Mouse (Mus musculus): Measurements from ENCODE around the gene A730015C16Rik. TPM values are rescaled to one million over a fixed set of nuclear protein-coding genes. Genes with fewer than 3 reads are reported as not detected.

The A730015C16Rik gene
- polyA plus RNA-seq, 1 experiment = 0.17 TPM

GRCm38 (mm10) chr4:108878963-108879822, 30.8 kb upstream of the A730015C16Rik start, which contains the start of gene Rab3b:
Rab3b (plus strand) TSS chr4:108879063.
- no peaks in the 10 kb centered on the region for H3K36me3 ChIP-seq (ENCODE audit: control insufficient read depth, insufficient read depth)
- no peaks in the 10 kb centered on the region for H3K27me3 ChIP-seq (ENCODE audit: control insufficient read depth, insufficient read depth, insufficient read length)
- no peak within 1 kb of the TSS for H3ac ChIP-seq (ENCODE audit: control insufficient read depth, insufficient read length)
- no peak within 1 kb of the TSS for H3K4me3 ChIP-seq
- TF ChIP-seq USF1 (IDR thresholded peaks at IDR 0.05; ENCODE audit: low read depth) (no peak), SRF (IDR thresholded peaks at IDR 0.05; ENCODE audit: control insufficient read depth, insufficient read length, low read depth) (no peak), POLR2A (IDR thresholded peaks at IDR 0.05; ENCODE audit: insufficient read length, low read depth) (no peak), E2F4 (IDR thresholded peaks at IDR 0.05; ENCODE audit: insufficient read depth) (no peak), MAX (IDR thresholded peaks at IDR 0.05; ENCODE audit: low read depth) (no peak), POLR2AphosphoS2 (IDR thresholded peaks at IDR 0.05; ENCODE audit: insufficient read length, low read depth) (no peak), TCF3 (IDR thresholded peaks at IDR 0.05; ENCODE audit: insufficient read length, low read depth) (no peak), MYOG (IDR thresholded peaks at IDR 0.05; ENCODE audit: control insufficient read depth in 1 of 3, insufficient read depth in 1 of 3, insufficient read length in 2 of 3, low read depth in 2 of 3) (no peak), MYOD1 (IDR thresholded peaks at IDR 0.05; ENCODE audit: control insufficient read depth in 1 of 3, insufficient read length in 2 of 3, low read depth in 2 of 3) (no peak), TCF12 (IDR thresholded peaks at IDR 0.05; ENCODE audit: insufficient read depth, poor library complexity, severe bottlenecking) (no peak), CEBPB (IDR thresholded peaks at IDR 0.05; ENCODE audit: insufficient read depth, poor library complexity, severe bottlenecking) (no peak), REST (IDR thresholded peaks at IDR 0.05; ENCODE audit: insufficient read depth, insufficient read length) (no peak)
- peak within 1 kb of the TSS; percentile 34 for H3K4me2 ChIP-seq (ENCODE audit: low read depth)
- H3K79me2 ChIP-seq (ENCODE audit: control insufficient read depth, insufficient read depth) = no peaks in the 10 kb centered on the region

GRCm38 (mm10) chr4:108877901-108878300, 29.5 kb upstream of the A730015C16Rik start:
- Histone ChIP-seq H3K27me3 (ENCODE audit: control insufficient read depth, insufficient read depth, insufficient read length) (no peaks in the 10 kb centered on the region), H3K79me2 (ENCODE audit: control insufficient read depth, insufficient read depth) (no peaks in the 10 kb centered on the region), H3K36me3 (ENCODE audit: control insufficient read depth, insufficient read depth) (no peaks in the 10 kb centered on the region), H3ac (ENCODE audit: control insufficient read depth, insufficient read length) (no peak overlapping the region), H3K4me3 (no peak overlapping the region), H3K4me2 (ENCODE audit: low read depth) (no peak overlapping the region)
- no peak for TF ChIP-seq USF1 (IDR thresholded peaks at IDR 0.05; ENCODE audit: low read depth)
- TF ChIP-seq POLR2AphosphoS2 (IDR thresholded peaks at IDR 0.05; ENCODE audit: insufficient read length, low read depth) = no peak
- no peak for TF ChIP-seq REST (IDR thresholded peaks at IDR 0.05; ENCODE audit: insufficient read depth, insufficient read length)
- no peak for TF ChIP-seq SRF (IDR thresholded peaks at IDR 0.05; ENCODE audit: control insufficient read depth, insufficient read length, low read depth)
- no peak for TF ChIP-seq MAX (IDR thresholded peaks at IDR 0.05; ENCODE audit: low read depth)
- no peak for TF ChIP-seq TCF12 (IDR thresholded peaks at IDR 0.05; ENCODE audit: insufficient read depth, poor library complexity, severe bottlenecking)
- no peak for TF ChIP-seq E2F4 (IDR thresholded peaks at IDR 0.05; ENCODE audit: insufficient read depth)
- TF ChIP-seq MYOG (IDR thresholded peaks at IDR 0.05; ENCODE audit: control insufficient read depth in 1 of 3, insufficient read depth in 1 of 3, insufficient read length in 2 of 3, low read depth in 2 of 3) = no peak
- no peak for TF ChIP-seq TCF3 (IDR thresholded peaks at IDR 0.05; ENCODE audit: insufficient read length, low read depth)
- no peak for TF ChIP-seq MYOD1 (IDR thresholded peaks at IDR 0.05; ENCODE audit: control insufficient read depth in 1 of 3, insufficient read length in 2 of 3, low read depth in 2 of 3)
- TF ChIP-seq CEBPB (IDR thresholded peaks at IDR 0.05; ENCODE audit: insufficient read depth, poor library complexity, severe bottlenecking) = no peak
- no peak for TF ChIP-seq POLR2A (IDR thresholded peaks at IDR 0.05; ENCODE audit: insufficient read length, low read depth)

GRCm38 (mm10) chr4:108873746-108874145, 25.3 kb upstream of the A730015C16Rik start:
- H3K79me2 ChIP-seq (ENCODE audit: control insufficient read depth, insufficient read depth) = no peaks in the 10 kb centered on the region
- H3ac ChIP-seq (ENCODE audit: control insufficient read depth, insufficient read length) = no peak overlapping the region
- no peak overlapping the region for H3K4me3 ChIP-seq
- no peak overlapping the region for H3K4me2 ChIP-seq (ENCODE audit: low read depth)
- TF ChIP-seq MAX (IDR thresholded peaks at IDR 0.05; ENCODE audit: low read depth) = no peak
- no peak for TF ChIP-seq CEBPB (IDR thresholded peaks at IDR 0.05; ENCODE audit: insufficient read depth, poor library complexity, severe bottlenecking)
- TF ChIP-seq MYOG (IDR thresholded peaks at IDR 0.05; ENCODE audit: control insufficient read depth in 1 of 3, insufficient read depth in 1 of 3, insufficient read length in 2 of 3, low read depth in 2 of 3) = no peak
- TF ChIP-seq POLR2AphosphoS2 (IDR thresholded peaks at IDR 0.05; ENCODE audit: insufficient read length, low read depth) = no peak
- TF ChIP-seq E2F4 (IDR thresholded peaks at IDR 0.05; ENCODE audit: insufficient read depth) = no peak
- TF ChIP-seq TCF12 (IDR thresholded peaks at IDR 0.05; ENCODE audit: insufficient read depth, poor library complexity, severe bottlenecking) = no peak
- TF ChIP-seq TCF3 (IDR thresholded peaks at IDR 0.05; ENCODE audit: insufficient read length, low read depth) = no peak
- TF ChIP-seq USF1 (IDR thresholded peaks at IDR 0.05; ENCODE audit: low read depth) = no peak
- TF ChIP-seq POLR2A (IDR thresholded peaks at IDR 0.05; ENCODE audit: insufficient read length, low read depth) = no peak
- no peak for TF ChIP-seq SRF (IDR thresholded peaks at IDR 0.05; ENCODE audit: control insufficient read depth, insufficient read length, low read depth)
- no peaks in the 10 kb centered on the region for H3K36me3 ChIP-seq (ENCODE audit: control insufficient read depth, insufficient read depth)
- no peaks in the 10 kb centered on the region for H3K27me3 ChIP-seq (ENCODE audit: control insufficient read depth, insufficient read depth, insufficient read length)

GRCm38 (mm10) chr4:108869730-108870374, 21.4 kb upstream of the A730015C16Rik start:
- H3K4me3 ChIP-seq = no peak overlapping the region
- TF ChIP-seq CEBPB (IDR thresholded peaks at IDR 0.05; ENCODE audit: insufficient read depth, poor library complexity, severe bottlenecking) (no peak), TCF12 (IDR thresholded peaks at IDR 0.05; ENCODE audit: insufficient read depth, poor library complexity, severe bottlenecking) (no peak), USF1 (IDR thresholded peaks at IDR 0.05; ENCODE audit: low read depth) (no peak), TCF3 (IDR thresholded peaks at IDR 0.05; ENCODE audit: insufficient read length, low read depth) (no peak), REST (IDR thresholded peaks at IDR 0.05; ENCODE audit: insufficient read depth, insufficient read length) (no peak), MYOG (IDR thresholded peaks at IDR 0.05; ENCODE audit: control insufficient read depth in 1 of 3, insufficient read depth in 1 of 3, insufficient read length in 2 of 3, low read depth in 2 of 3) (no peak), E2F4 (IDR thresholded peaks at IDR 0.05; ENCODE audit: insufficient read depth) (no peak), POLR2AphosphoS2 (IDR thresholded peaks at IDR 0.05; ENCODE audit: insufficient read length, low read depth) (no peak), MYOD1 (IDR thresholded peaks at IDR 0.05; ENCODE audit: control insufficient read depth in 1 of 3, insufficient read length in 2 of 3, low read depth in 2 of 3) (no peak), SRF (IDR thresholded peaks at IDR 0.05; ENCODE audit: control insufficient read depth, insufficient read length, low read depth) (no peak), POLR2A (IDR thresholded peaks at IDR 0.05; ENCODE audit: insufficient read length, low read depth) (no peak), MAX (IDR thresholded peaks at IDR 0.05; ENCODE audit: low read depth) (no peak)
- no peak overlapping the region for H3ac ChIP-seq (ENCODE audit: control insufficient read depth, insufficient read length)
- H3K36me3 ChIP-seq (ENCODE audit: control insufficient read depth, insufficient read depth) = no peaks in the 10 kb centered on the region
- no peaks in the 10 kb centered on the region for H3K79me2 ChIP-seq (ENCODE audit: control insufficient read depth, insufficient read depth)
- H3K27me3 ChIP-seq (ENCODE audit: control insufficient read depth, insufficient read depth, insufficient read length) = no peaks in the 10 kb centered on the region
- no peak overlapping the region for H3K4me2 ChIP-seq (ENCODE audit: low read depth)
